Mouse (Mus musculus): Measurements from ENCODE around the gene Epb41.

DNA sequence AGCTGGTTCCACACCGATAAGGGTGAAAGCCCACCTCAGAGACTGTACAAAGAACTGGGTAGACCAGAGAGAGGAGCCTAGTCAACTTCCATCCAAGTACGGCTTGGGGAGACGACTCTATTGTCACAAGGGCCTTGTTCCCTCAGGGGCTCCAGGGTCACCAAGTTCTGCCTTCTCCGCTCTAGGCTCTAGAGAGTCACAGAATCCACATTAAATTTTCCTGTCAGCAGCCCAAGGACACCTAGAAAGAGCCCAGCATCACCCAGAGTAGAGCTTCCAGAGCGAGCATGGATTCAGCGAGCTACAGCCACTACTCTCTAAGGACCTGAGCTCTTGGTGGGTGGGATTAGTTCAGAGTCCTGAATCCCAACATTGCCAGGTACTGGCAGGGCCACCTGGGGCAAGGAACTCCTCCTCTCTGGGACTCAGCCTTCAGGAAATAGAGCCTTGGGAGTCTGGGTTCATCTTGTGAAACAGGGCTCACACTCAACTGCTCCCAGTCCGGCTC is 157.0 kb downstream of the Epb41 start:
- TF ChIP-seq POLR2A (IDR thresholded peaks at IDR 0.05; ENCODE audit: low read depth, low read length) (no peak), CTCF (IDR thresholded peaks at IDR 0.05; ENCODE audit: extremely low read depth, insufficient read depth, insufficient read length, insufficient replicate concordance) (no peak)
